Mouse (Mus musculus): ENCODE results near the gene Prox1. TPM values are rescaled to one million over a fixed set of nuclear protein-coding genes. Genes with fewer than 3 reads are reported as not detected.

The Prox1 gene
- polyA plus RNA-seq, 2 experiments: 2.6 to 3.1 TPM

DNA sequence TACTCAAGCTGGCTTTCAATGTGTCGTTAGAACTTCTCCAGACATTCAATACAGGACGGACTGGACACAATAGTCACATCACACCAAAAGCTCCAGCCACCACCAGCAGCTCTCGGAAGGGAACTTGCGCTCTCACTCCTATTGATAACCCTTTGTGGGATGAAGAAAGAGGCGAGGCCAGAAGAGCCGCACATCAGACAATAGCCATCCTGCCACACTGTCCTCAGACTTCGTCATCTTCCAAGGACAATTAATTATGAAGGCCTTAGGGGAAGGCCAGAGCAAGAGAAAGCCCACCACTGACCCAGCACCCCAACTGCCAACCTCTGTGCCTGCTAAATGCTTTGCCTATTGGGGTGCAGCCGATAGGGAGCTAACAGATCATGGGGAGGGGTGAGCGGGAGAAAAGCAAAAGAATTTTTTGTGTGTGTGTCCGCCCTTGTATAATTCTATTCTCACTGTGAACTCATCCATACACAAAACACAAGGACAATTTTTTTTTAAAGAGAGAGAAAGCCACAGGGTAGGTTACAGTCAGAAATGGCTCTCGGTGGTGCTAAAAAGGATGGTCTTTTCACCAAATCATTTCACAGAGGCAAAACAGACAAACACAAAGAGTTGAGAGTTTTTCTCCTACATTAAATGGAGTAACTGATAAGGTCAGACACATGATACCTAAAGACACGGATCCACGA lies 30.7 kb downstream of the Prox1 start:
- no peaks in the 10 kb centered on the region for H3K4me1 ChIP-seq (ENCODE audit: control insufficient read depth, insufficient read depth, low read length)
- no peak overlapping the region for H3K4me3 ChIP-seq (replicated peaks; ENCODE audit: low read length)
- no peak overlapping the region for H3K9ac ChIP-seq (ENCODE audit: low read depth, low read length, severe bottlenecking)
- no peak overlapping the region for H3K4me2 ChIP-seq (replicated peaks; ENCODE audit: low read depth, low read length, severe bottlenecking)
- 87% methylated on average over 13 of the region's 13 CpGs for WGBS
- no peaks in the 10 kb centered on the region for H3K36me3 ChIP-seq (ENCODE audit: control insufficient read depth, insufficient read depth, low read length)
- H3K27me3 ChIP-seq (ENCODE audit: control insufficient read depth, insufficient read depth, low read length): no peaks in the 10 kb centered on the region
- no peak for TF ChIP-seq POLR2A (IDR thresholded peaks at IDR 0.05; ENCODE audit: borderline replicate concordance, extremely low read depth, insufficient read depth, insufficient read length)
- no peak for DNase-seq (ENCODE audit: low spot score)
- H3K9me3 ChIP-seq (ENCODE audit: control insufficient read depth, low read length): no peaks in the 10 kb centered on the region
- no peak overlapping the region for H3K27ac ChIP-seq (replicated peaks; ENCODE audit: low read depth, low read length)
- ATAC-seq (ENCODE audit: low FRiP score, low read depth): no peak

DNA sequence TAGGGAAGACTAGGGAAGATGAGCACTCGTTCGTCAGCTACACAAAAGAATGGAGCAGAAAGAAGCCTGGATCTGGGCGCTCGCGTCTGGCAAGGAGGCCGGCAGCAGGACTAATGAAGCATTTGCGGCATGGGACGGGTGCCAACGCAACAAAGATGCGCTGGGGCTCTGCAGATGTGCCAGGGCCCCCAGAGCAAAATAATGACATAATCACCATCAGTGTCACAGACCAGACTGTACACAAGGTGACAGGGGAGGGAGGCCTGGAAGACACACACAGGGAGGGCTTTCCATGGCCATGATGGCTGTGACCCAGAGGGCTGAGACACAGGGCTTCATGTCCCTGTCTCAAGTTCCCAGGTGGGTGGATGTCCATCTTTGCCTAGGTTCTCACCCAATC lies 32.6 kb downstream of the Prox1 start:
- Histone ChIP-seq H3K9me3 (ENCODE audit: control insufficient read depth, low read length) (no peaks in the 10 kb centered on the region), H3K27me3 (ENCODE audit: control insufficient read depth, insufficient read depth, low read length) (no peaks in the 10 kb centered on the region), H3K4me3 (replicated peaks; ENCODE audit: low read length) (no peak overlapping the region), H3K4me2 (replicated peaks; ENCODE audit: low read depth, low read length, severe bottlenecking) (no peak overlapping the region), H3K27ac (replicated peaks; ENCODE audit: low read depth, low read length) (no peak overlapping the region), H3K9ac (ENCODE audit: low read depth, low read length, severe bottlenecking) (no peak overlapping the region), H3K36me3 (ENCODE audit: control insufficient read depth, insufficient read depth, low read length) (no peaks in the 10 kb centered on the region), H3K4me1 (ENCODE audit: control insufficient read depth, insufficient read depth, low read length) (no peaks in the 10 kb centered on the region)
- DNase-seq (ENCODE audit: low spot score) (no peak), ATAC-seq (ENCODE audit: low FRiP score, low read depth) (no peak)
- WGBS: 80% methylated on average over 10 of the region's 10 CpGs
- no peak for TF ChIP-seq POLR2A (IDR thresholded peaks at IDR 0.05; ENCODE audit: borderline replicate concordance, extremely low read depth, insufficient read depth, insufficient read length)

DNA sequence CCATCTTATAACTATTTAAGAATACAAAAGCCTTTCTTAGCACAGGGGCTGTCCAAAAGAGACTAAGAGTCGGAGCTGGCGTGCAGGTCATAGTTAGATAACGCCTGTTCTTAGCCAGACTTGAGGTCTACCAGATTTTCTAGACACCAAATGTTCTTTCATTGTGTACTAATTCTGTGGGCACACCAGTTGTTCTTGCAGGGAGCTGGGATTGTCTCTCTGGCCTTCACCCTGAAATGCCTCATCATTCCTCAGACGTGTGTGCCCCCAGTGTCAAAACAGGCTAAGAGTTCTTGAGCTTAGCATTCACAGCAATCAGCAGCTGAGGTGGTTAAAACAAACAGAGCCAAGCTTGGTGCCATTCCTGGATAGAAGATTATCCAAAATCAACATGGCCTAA lies 37.6 kb downstream of the Prox1 start:
- TF ChIP-seq POLR2A (IDR thresholded peaks at IDR 0.05; ENCODE audit: borderline replicate concordance, extremely low read depth, insufficient read depth, insufficient read length): no peak
- no peak overlapping the region for H3K4me3 ChIP-seq (replicated peaks; ENCODE audit: low read length)
- DNase-seq (ENCODE audit: low spot score) (no peak), ATAC-seq (ENCODE audit: low FRiP score, low read depth) (no peak)
- H3K4me2 ChIP-seq (replicated peaks; ENCODE audit: low read depth, low read length, severe bottlenecking): no peak overlapping the region
- H3K27me3 ChIP-seq (ENCODE audit: control insufficient read depth, insufficient read depth, low read length): no peaks in the 10 kb centered on the region
- 85% methylated on average over 4 of the region's 4 CpGs for WGBS
- H3K27ac ChIP-seq (replicated peaks; ENCODE audit: low read depth, low read length): no peak overlapping the region
- H3K9me3 ChIP-seq (ENCODE audit: control insufficient read depth, low read length): no peaks in the 10 kb centered on the region
- no peaks in the 10 kb centered on the region for H3K36me3 ChIP-seq (ENCODE audit: control insufficient read depth, insufficient read depth, low read length)
- H3K9ac ChIP-seq (ENCODE audit: low read depth, low read length, severe bottlenecking): no peak overlapping the region
- H3K4me1 ChIP-seq (ENCODE audit: control insufficient read depth, insufficient read depth, low read length): no peaks in the 10 kb centered on the region

DNA sequence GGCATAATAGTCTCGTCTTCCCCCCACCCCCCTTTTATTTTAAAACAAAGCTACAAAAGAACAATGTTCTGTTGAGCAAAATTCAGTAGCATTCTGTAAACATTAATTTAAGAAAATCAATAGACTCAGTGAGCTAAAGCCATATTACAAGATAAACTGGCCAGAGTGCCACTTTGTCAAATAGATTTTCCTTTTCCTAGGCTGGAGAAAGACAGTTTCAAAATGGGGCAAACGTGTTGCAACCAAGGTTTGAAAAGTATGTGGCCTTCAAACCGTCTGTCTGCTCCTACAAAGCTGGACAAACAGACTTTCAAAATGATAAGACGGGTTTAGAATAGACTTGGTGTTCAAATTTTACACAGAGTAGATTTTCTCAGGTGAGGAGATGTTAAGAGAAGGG lies 39.6 kb downstream of the Prox1 start:
- no peaks in the 10 kb centered on the region for H3K4me1 ChIP-seq (ENCODE audit: control insufficient read depth, insufficient read depth, low read length)
- TF ChIP-seq POLR2A (IDR thresholded peaks at IDR 0.05; ENCODE audit: borderline replicate concordance, extremely low read depth, insufficient read depth, insufficient read length): no peak
- no peak overlapping the region for H3K9ac ChIP-seq (ENCODE audit: low read depth, low read length, severe bottlenecking)
- H3K9me3 ChIP-seq (ENCODE audit: control insufficient read depth, low read length): no peaks in the 10 kb centered on the region
- H3K4me2 ChIP-seq (replicated peaks; ENCODE audit: low read depth, low read length, severe bottlenecking): no peak overlapping the region
- no peaks in the 10 kb centered on the region for H3K36me3 ChIP-seq (ENCODE audit: control insufficient read depth, insufficient read depth, low read length)
- 76% methylated on average over 4 of the region's 4 CpGs for WGBS
- no peak for DNase-seq (ENCODE audit: low spot score)
- H3K27me3 ChIP-seq (ENCODE audit: control insufficient read depth, insufficient read depth, low read length): no peaks in the 10 kb centered on the region
- H3K4me3 ChIP-seq (replicated peaks; ENCODE audit: low read length): no peak overlapping the region
- no peak for ATAC-seq (ENCODE audit: low FRiP score, low read depth)
- H3K27ac ChIP-seq (replicated peaks; ENCODE audit: low read depth, low read length): no peak overlapping the region

DNA sequence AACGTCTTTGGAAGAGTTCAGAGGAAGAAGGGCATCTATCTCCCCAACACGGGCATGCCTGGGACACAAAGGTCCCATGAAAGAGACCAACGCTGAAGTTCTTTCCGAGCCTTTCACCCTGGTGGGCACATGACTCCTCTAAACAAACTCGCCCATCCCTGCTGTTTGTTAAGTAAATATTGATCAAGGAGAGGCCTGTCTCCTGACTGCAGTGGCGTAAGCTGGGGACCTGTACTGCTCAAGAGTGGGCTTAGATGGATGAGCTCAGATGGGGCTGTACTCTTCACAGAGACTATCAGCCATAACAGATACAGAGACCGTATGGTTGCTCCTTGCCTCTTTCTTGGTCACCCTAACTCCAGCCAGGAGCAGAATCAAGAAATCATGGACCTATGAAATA lies 41.0 kb downstream of the Prox1 start:
- ATAC-seq (ENCODE audit: low FRiP score, low read depth) (no peak), DNase-seq (ENCODE audit: low spot score) (no peak)
- Histone ChIP-seq H3K4me2 (replicated peaks; ENCODE audit: low read depth, low read length, severe bottlenecking) (no peak overlapping the region), H3K9me3 (ENCODE audit: control insufficient read depth, low read length) (no peaks in the 10 kb centered on the region), H3K4me1 (ENCODE audit: control insufficient read depth, insufficient read depth, low read length) (no peaks in the 10 kb centered on the region), H3K9ac (ENCODE audit: low read depth, low read length, severe bottlenecking) (no peak overlapping the region), H3K4me3 (replicated peaks; ENCODE audit: low read length) (no peak overlapping the region), H3K36me3 (ENCODE audit: control insufficient read depth, insufficient read depth, low read length) (no peaks in the 10 kb centered on the region), H3K27me3 (ENCODE audit: control insufficient read depth, insufficient read depth, low read length) (no peaks in the 10 kb centered on the region), H3K27ac (replicated peaks; ENCODE audit: low read depth, low read length) (no peak overlapping the region)
- 65% methylated on average over 7 of the region's 7 CpGs for WGBS
- TF ChIP-seq POLR2A (IDR thresholded peaks at IDR 0.05; ENCODE audit: borderline replicate concordance, extremely low read depth, insufficient read depth, insufficient read length): no peak

Measured in limb, embryonic 14.5 days (tissue).